Mouse (Mus musculus): ENCODE measurements around the gene Tns1. TPM values are rescaled to one million over a fixed set of nuclear protein-coding genes. Genes with fewer than 3 reads are reported as not detected.
"Not testable (repeated sequence)": the region's sequence is repeated elsewhere in the genome, so short reads cannot be mapped to it uniquely, and the experiment has no call there.

Gene Tns1
- total RNA-seq (2014; fragmentation: Nextera tagmentation) (62.1 and 69.2 TPM in 2 replicates), total RNA-seq (2017) (17.3 and 25.3 TPM in 2 replicates)

GRCm38 (mm10) chr1:74124021-74124981 is at the start of gene Tns1:
TSS of gene Tns1 (minus strand) at chr1:74124449.
- peak; percentile 26 for ATAC-seq (replicated peaks; ENCODE audit: low FRiP score, low TSS enrichment, poor library complexity, severe bottlenecking)

- ATAC-seq (replicated peaks; ENCODE audit: low FRiP score, low TSS enrichment, poor library complexity, severe bottlenecking): peak; percentile 67
Measured at GRCm38 (mm10) chr1:74172722-74173121, 48.5 kb upstream of the Tns1 start.

- ATAC-seq (replicated peaks; ENCODE audit: low FRiP score, low TSS enrichment, poor library complexity, severe bottlenecking): no peak
Measured at GRCm38 (mm10) chr1:74169721-74170120, 45.5 kb upstream of the Tns1 start.

GRCm38 (mm10) chr1:74167136-74167535 is 42.9 kb upstream of the Tns1 start:
- no peak for ATAC-seq (replicated peaks; ENCODE audit: low FRiP score, low TSS enrichment, poor library complexity, severe bottlenecking)

GRCm38 (mm10) chr1:74160036-74160435 is 35.8 kb upstream of the Tns1 start:
- ATAC-seq (replicated peaks; ENCODE audit: low FRiP score, low TSS enrichment, poor library complexity, severe bottlenecking): no peak

GRCm38 (mm10) chr1:74159613-74160012 is 35.4 kb upstream of the Tns1 start:
- ATAC-seq (replicated peaks; ENCODE audit: low FRiP score, low TSS enrichment, poor library complexity, severe bottlenecking): not testable (repeated sequence)

GRCm38 (mm10) chr1:74156381-74156910 is 32.2 kb upstream of the Tns1 start:
- ATAC-seq (replicated peaks; ENCODE audit: low FRiP score, low TSS enrichment, poor library complexity, severe bottlenecking): peak; percentile 61

GRCm38 (mm10) chr1:74155435-74156012 is 31.3 kb upstream of the Tns1 start:
- ATAC-seq (replicated peaks; ENCODE audit: low FRiP score, low TSS enrichment, poor library complexity, severe bottlenecking): peak; percentile 23; the same call in 1 of the 2 replicates

GRCm38 (mm10) chr1:74153461-74154184 is 29.4 kb upstream of the Tns1 start, which contains the start of gene Cxcr2:
TSS of gene Cxcr2 (plus strand) at chr1:74153989.
- ATAC-seq (replicated peaks; ENCODE audit: low FRiP score, low TSS enrichment, poor library complexity, severe bottlenecking): no peak

- no peak for ATAC-seq (replicated peaks; ENCODE audit: low FRiP score, low TSS enrichment, poor library complexity, severe bottlenecking)
Measured at GRCm38 (mm10) chr1:74151091-74151490, 26.8 kb upstream of the Tns1 start.

- no peak for ATAC-seq (replicated peaks; ENCODE audit: low FRiP score, low TSS enrichment, poor library complexity, severe bottlenecking)
Measured at GRCm38 (mm10) chr1:74150101-74150500, 25.9 kb upstream of the Tns1 start.

GRCm38 (mm10) chr1:74149106-74149885 is 25.0 kb upstream of the Tns1 start:
- no peak for ATAC-seq (replicated peaks; ENCODE audit: low FRiP score, low TSS enrichment, poor library complexity, severe bottlenecking)

- no peak for ATAC-seq (replicated peaks; ENCODE audit: low FRiP score, low TSS enrichment, poor library complexity, severe bottlenecking)
Measured at GRCm38 (mm10) chr1:74141781-74142180, 17.5 kb upstream of the Tns1 start.

- ATAC-seq (replicated peaks; ENCODE audit: low FRiP score, low TSS enrichment, poor library complexity, severe bottlenecking): no peak
Measured at GRCm38 (mm10) chr1:74139415-74139814, 15.2 kb upstream of the Tns1 start.

- ATAC-seq (replicated peaks; ENCODE audit: low FRiP score, low TSS enrichment, poor library complexity, severe bottlenecking): peak; percentile 89
Measured at GRCm38 (mm10) chr1:74135326-74135950, 11.2 kb upstream of the Tns1 start.

GRCm38 (mm10) chr1:74133954-74134353 is 9.7 kb upstream of the Tns1 start:
- ATAC-seq (replicated peaks; ENCODE audit: low FRiP score, low TSS enrichment, poor library complexity, severe bottlenecking): no peak

- ATAC-seq (replicated peaks; ENCODE audit: low FRiP score, low TSS enrichment, poor library complexity, severe bottlenecking): no peak
Measured at GRCm38 (mm10) chr1:74132011-74132410, 7.8 kb upstream of the Tns1 start.

GRCm38 (mm10) chr1:74130883-74131659 is 6.8 kb upstream of the Tns1 start:
- ATAC-seq (replicated peaks; ENCODE audit: low FRiP score, low TSS enrichment, poor library complexity, severe bottlenecking): no peak
